Mouse (Mus musculus): ENCODE data around the gene Ptprn2. TPM values are rescaled to one million over a fixed set of nuclear protein-coding genes. Genes with fewer than 3 reads are reported as not detected.

Gene Ptprn2
- polyA plus RNA-seq, 1 experiment from 2014 or later = 0.07 TPM

- Histone ChIP-seq H3K4me3 (ENCODE audit: low read length) (no peak overlapping the region), H3K4me1 (ENCODE audit: control insufficient read depth, insufficient read depth, low read length) (no peaks in the 10 kb centered on the region), H3K27me3 (ENCODE audit: control insufficient read depth, insufficient read depth, low read length) (no peaks in the 10 kb centered on the region), H3K9ac (ENCODE audit: low read length) (no peak overlapping the region), H3K9me3 (replicated peaks; ENCODE audit: control insufficient read depth, low read length) (no peaks in the 10 kb centered on the region), H3K4me2 (ENCODE audit: low read depth, low read length) (no peak overlapping the region), H3K36me3 (ENCODE audit: control insufficient read depth, insufficient read depth) (no peaks in the 10 kb centered on the region), H3K27ac (ENCODE audit: low read length) (no peak overlapping the region)
- no peak for ATAC-seq (replicated peaks; ENCODE audit: extremely low read depth, insufficient read depth, low FRiP score)
- 70% methylated on average over 1 of the region's 1 CpGs for WGBS
Observed at GRCm38 (mm10) chr12:116540608-116541007, 55.1 kb downstream of the Ptprn2 start.

- H3K36me3 ChIP-seq (ENCODE audit: control insufficient read depth, insufficient read depth) = no peaks in the 10 kb centered on the region
- no peak overlapping the region for H3K4me3 ChIP-seq (ENCODE audit: low read length)
- ATAC-seq (replicated peaks; ENCODE audit: extremely low read depth, insufficient read depth, low FRiP score) = peak; percentile 89
- no peaks in the 10 kb centered on the region for H3K27me3 ChIP-seq (ENCODE audit: control insufficient read depth, insufficient read depth, low read length)
- no peak overlapping the region for H3K4me2 ChIP-seq (ENCODE audit: low read depth, low read length)
- H3K27ac ChIP-seq (ENCODE audit: low read length) = no peak overlapping the region
- H3K4me1 ChIP-seq (ENCODE audit: control insufficient read depth, insufficient read depth, low read length) = peaks cover 3% of the 10 kb centered on the region
- no peak overlapping the region for H3K9ac ChIP-seq (ENCODE audit: low read length)
- 41% methylated on average over 1 of the region's 1 CpGs for WGBS
- H3K9me3 ChIP-seq (replicated peaks; ENCODE audit: control insufficient read depth, low read length) = no peaks in the 10 kb centered on the region
Observed at GRCm38 (mm10) chr12:116550031-116550430, 64.5 kb downstream of the Ptprn2 start.

GRCm38 (mm10) chr12:116551516-116551915 is 66.0 kb downstream of the Ptprn2 start:
- no peaks in the 10 kb centered on the region for H3K36me3 ChIP-seq (ENCODE audit: control insufficient read depth, insufficient read depth)
- no peak overlapping the region for H3K4me3 ChIP-seq (ENCODE audit: low read length)
- WGBS = 81% methylated on average over 7 of the region's 7 CpGs

GRCm38 (mm10) chr12:116552306-116552705 is 66.8 kb downstream of the Ptprn2 start:
- H3K9ac ChIP-seq (ENCODE audit: low read length) = no peak overlapping the region
- no peak overlapping the region for H3K27ac ChIP-seq (ENCODE audit: low read length)
- H3K4me1 ChIP-seq (ENCODE audit: control insufficient read depth, insufficient read depth, low read length) = peaks cover 3% of the 10 kb centered on the region
- WGBS = 61% methylated on average over 2 of the region's 2 CpGs
- H3K9me3 ChIP-seq (replicated peaks; ENCODE audit: control insufficient read depth, low read length) = no peaks in the 10 kb centered on the region
- no peak for ATAC-seq (replicated peaks; ENCODE audit: extremely low read depth, insufficient read depth, low FRiP score)
- no peaks in the 10 kb centered on the region for H3K36me3 ChIP-seq (ENCODE audit: control insufficient read depth, insufficient read depth)
- H3K27me3 ChIP-seq (ENCODE audit: control insufficient read depth, insufficient read depth, low read length) = no peaks in the 10 kb centered on the region
- no peak overlapping the region for H3K4me2 ChIP-seq (ENCODE audit: low read depth, low read length)
- no peak overlapping the region for H3K4me3 ChIP-seq (ENCODE audit: low read length)

More at GRCm38 (mm10) chr12:116551516-116551915, 66.0 kb downstream of the Ptprn2 start:
- no peak overlapping the region for H3K4me2 ChIP-seq (ENCODE audit: low read depth, low read length)
- H3K27ac ChIP-seq (ENCODE audit: low read length) = no peak overlapping the region
- no peak for ATAC-seq (replicated peaks; ENCODE audit: extremely low read depth, insufficient read depth, low FRiP score)
- H3K27me3 ChIP-seq (ENCODE audit: control insufficient read depth, insufficient read depth, low read length) = no peaks in the 10 kb centered on the region
- H3K9me3 ChIP-seq (replicated peaks; ENCODE audit: control insufficient read depth, low read length) = no peaks in the 10 kb centered on the region
- no peak overlapping the region for H3K9ac ChIP-seq (ENCODE audit: low read length)
- peaks cover 3% of the 10 kb centered on the region for H3K4me1 ChIP-seq (ENCODE audit: control insufficient read depth, insufficient read depth, low read length)

- Histone ChIP-seq H3K36me3 (ENCODE audit: control insufficient read depth, insufficient read depth) (no peaks in the 10 kb centered on the region), H3K9me3 (replicated peaks; ENCODE audit: control insufficient read depth, low read length) (no peaks in the 10 kb centered on the region), H3K4me2 (ENCODE audit: low read depth, low read length) (no peak overlapping the region), H3K4me3 (ENCODE audit: low read length) (no peak overlapping the region), H3K27me3 (ENCODE audit: control insufficient read depth, insufficient read depth, low read length) (no peaks in the 10 kb centered on the region), H3K4me1 (ENCODE audit: control insufficient read depth, insufficient read depth, low read length) (peaks cover 3% of the 10 kb centered on the region), H3K27ac (ENCODE audit: low read length) (no peak overlapping the region), H3K9ac (ENCODE audit: low read length) (no peak overlapping the region)
- no peak for ATAC-seq (replicated peaks; ENCODE audit: extremely low read depth, insufficient read depth, low FRiP score)
Observed at GRCm38 (mm10) chr12:116553361-116553760, 67.8 kb downstream of the Ptprn2 start.

- WGBS = 62% methylated on average over 4 of the region's 4 CpGs
- Histone ChIP-seq H3K27ac (ENCODE audit: low read length) (no peak overlapping the region), H3K9me3 (replicated peaks; ENCODE audit: control insufficient read depth, low read length) (no peaks in the 10 kb centered on the region), H3K9ac (ENCODE audit: low read length) (no peak overlapping the region), H3K27me3 (ENCODE audit: control insufficient read depth, insufficient read depth, low read length) (no peaks in the 10 kb centered on the region), H3K4me1 (ENCODE audit: control insufficient read depth, insufficient read depth, low read length) (no peaks in the 10 kb centered on the region), H3K4me2 (ENCODE audit: low read depth, low read length) (no peak overlapping the region), H3K36me3 (ENCODE audit: control insufficient read depth, insufficient read depth) (no peaks in the 10 kb centered on the region), H3K4me3 (ENCODE audit: low read length) (no peak overlapping the region)
- no peak for ATAC-seq (replicated peaks; ENCODE audit: extremely low read depth, insufficient read depth, low FRiP score)
Observed at GRCm38 (mm10) chr12:116555964-116556363, 70.4 kb downstream of the Ptprn2 start.

GRCm38 (mm10) chr12:116564441-116564840 is 78.9 kb downstream of the Ptprn2 start:
- no peak overlapping the region for H3K4me2 ChIP-seq (ENCODE audit: low read depth, low read length)
- no peak overlapping the region for H3K9ac ChIP-seq (ENCODE audit: low read length)
- H3K4me3 ChIP-seq (ENCODE audit: low read length) = no peak overlapping the region
- H3K27me3 ChIP-seq (ENCODE audit: control insufficient read depth, insufficient read depth, low read length) = no peaks in the 10 kb centered on the region
- H3K27ac ChIP-seq (ENCODE audit: low read length) = no peak overlapping the region
- 63% methylated on average over 8 of the region's 8 CpGs for WGBS
- ATAC-seq (replicated peaks; ENCODE audit: extremely low read depth, insufficient read depth, low FRiP score) = no peak
- no peaks in the 10 kb centered on the region for H3K36me3 ChIP-seq (ENCODE audit: control insufficient read depth, insufficient read depth)
- no peaks in the 10 kb centered on the region for H3K9me3 ChIP-seq (replicated peaks; ENCODE audit: control insufficient read depth, low read length)
- H3K4me1 ChIP-seq (ENCODE audit: control insufficient read depth, insufficient read depth, low read length) = no peaks in the 10 kb centered on the region

- Histone ChIP-seq H3K4me2 (ENCODE audit: low read depth, low read length) (no peak overlapping the region), H3K4me1 (ENCODE audit: control insufficient read depth, insufficient read depth, low read length) (no peaks in the 10 kb centered on the region), H3K36me3 (ENCODE audit: control insufficient read depth, insufficient read depth) (no peaks in the 10 kb centered on the region), H3K27ac (ENCODE audit: low read length) (no peak overlapping the region), H3K27me3 (ENCODE audit: control insufficient read depth, insufficient read depth, low read length) (no peaks in the 10 kb centered on the region), H3K9ac (ENCODE audit: low read length) (no peak overlapping the region), H3K4me3 (ENCODE audit: low read length) (no peak overlapping the region), H3K9me3 (replicated peaks; ENCODE audit: control insufficient read depth, low read length) (no peaks in the 10 kb centered on the region)
- no peak for ATAC-seq (replicated peaks; ENCODE audit: extremely low read depth, insufficient read depth, low FRiP score)
- WGBS = 69% methylated on average over 1 of the region's 1 CpGs
Observed at GRCm38 (mm10) chr12:116566672-116567071, 81.2 kb downstream of the Ptprn2 start.

- Histone ChIP-seq H3K36me3 (ENCODE audit: control insufficient read depth, insufficient read depth) (no peaks in the 10 kb centered on the region), H3K27me3 (ENCODE audit: control insufficient read depth, insufficient read depth, low read length) (no peaks in the 10 kb centered on the region), H3K27ac (ENCODE audit: low read length) (no peak overlapping the region), H3K9ac (ENCODE audit: low read length) (no peak overlapping the region), H3K4me1 (ENCODE audit: control insufficient read depth, insufficient read depth, low read length) (no peaks in the 10 kb centered on the region), H3K4me3 (ENCODE audit: low read length) (no peak overlapping the region), H3K9me3 (replicated peaks; ENCODE audit: control insufficient read depth, low read length) (no peaks in the 10 kb centered on the region), H3K4me2 (ENCODE audit: low read depth, low read length) (no peak overlapping the region)
- ATAC-seq (replicated peaks; ENCODE audit: extremely low read depth, insufficient read depth, low FRiP score) = no peak
- 76% methylated on average over 2 of the region's 2 CpGs for WGBS
Observed at GRCm38 (mm10) chr12:116567170-116567569, 81.7 kb downstream of the Ptprn2 start.

GRCm38 (mm10) chr12:116569568-116569967 is 84.0 kb downstream of the Ptprn2 start:
- no peaks in the 10 kb centered on the region for H3K9me3 ChIP-seq (replicated peaks; ENCODE audit: control insufficient read depth, low read length)
- no peaks in the 10 kb centered on the region for H3K4me1 ChIP-seq (ENCODE audit: control insufficient read depth, insufficient read depth, low read length)
- WGBS = 52% methylated on average over 1 of the region's 1 CpGs
- ATAC-seq (replicated peaks; ENCODE audit: extremely low read depth, insufficient read depth, low FRiP score) = no peak
- H3K27me3 ChIP-seq (ENCODE audit: control insufficient read depth, insufficient read depth, low read length) = no peaks in the 10 kb centered on the region
- no peak overlapping the region for H3K27ac ChIP-seq (ENCODE audit: low read length)
- H3K4me3 ChIP-seq (ENCODE audit: low read length) = no peak overlapping the region
- no peak overlapping the region for H3K4me2 ChIP-seq (ENCODE audit: low read depth, low read length)
- no peak overlapping the region for H3K9ac ChIP-seq (ENCODE audit: low read length)
- no peaks in the 10 kb centered on the region for H3K36me3 ChIP-seq (ENCODE audit: control insufficient read depth, insufficient read depth)

Data from heart, embryonic 16.5 days (tissue).